ENCODE assay signal across 12 mouse cellular contexts in genomic region chr4:81310168-81310474, GRCm38 (mm10).
DNase-seq lines count a peak whose midpoint lies in the region; ATAC-seq and TF ChIP-seq lines count a peak whose summit lies in the region.
"Had no signal": no experiment of that assay in that cellular context is flagged by ENCODE, and none has a peak within 500 bp of the region (broad histone marks: within the 10 kb centered on the region; RNA-seq: fewer than 3 reads in every experiment).

No protein-coding gene starts in this region.

- no peak for TF ChIP-seq POLR2A in kidney, adult 2 months (IDR thresholded peaks at IDR 0.05; ENCODE audit: low read depth, low read length)

- peak overlapping the region; percentile 65; the same call in 1 of the 2 replicates for H3K27ac ChIP-seq in kidney, embryonic 14.5 days (ENCODE audit: low read depth, low read length)
- no peak overlapping the region for H3K27ac ChIP-seq in kidney, adult 2 months (ENCODE audit: insufficient read depth, low read depth, low read length)
- H3K27ac ChIP-seq in midbrain, embryonic 15.5 days, result no peak overlapping the region
- H3K27ac ChIP-seq: macrophage had no signal

- no peaks in the 10 kb centered on the region for H3K9me3 ChIP-seq in kidney, embryonic 14.5 days (ENCODE audit: control insufficient read depth, low read length)
- no peaks in the 10 kb centered on the region for H3K9me3 ChIP-seq in midbrain, embryonic 15.5 days
- H3K9me3 ChIP-seq: heart, embryonic 13.5 days had no signal

- no peaks in the 10 kb centered on the region for H3K27me3 ChIP-seq in kidney, embryonic 14.5 days (ENCODE audit: control insufficient read depth, insufficient read depth, low read length)
- H3K27me3 ChIP-seq in kidney, adult 2 months (replicated peaks; ENCODE audit: control insufficient read depth, insufficient read depth, low read length), result no peaks in the 10 kb centered on the region
- H3K27me3 ChIP-seq in midbrain, embryonic 15.5 days (replicated peaks), result no peaks in the 10 kb centered on the region
- H3K27me3 ChIP-seq: heart, embryonic 13.5 days had no signal

- no peak for TF ChIP-seq CTCF in kidney, adult 2 months (conservative IDR thresholded peaks at IDR 0.05; ENCODE audit: insufficient read depth, insufficient read length, low read depth, low read length)

- peaks cover 10% of the 10 kb centered on the region; the same call in 1 of the 2 replicates for H3K36me3 ChIP-seq in kidney, embryonic 14.5 days (ENCODE audit: control insufficient read depth, insufficient read depth, low read length)
- no peaks in the 10 kb centered on the region for H3K36me3 ChIP-seq in kidney, adult 2 months (ENCODE audit: control insufficient read depth, insufficient read depth, low read length)
- no peaks in the 10 kb centered on the region for H3K36me3 ChIP-seq in midbrain, embryonic 15.5 days (replicated peaks)

- no peak overlapping the region for H3K4me3 ChIP-seq in kidney, embryonic 14.5 days (ENCODE audit: low read length)
- H3K4me3 ChIP-seq in kidney, adult 2 months (ENCODE audit: insufficient read depth, low read depth, low read length), result no peak overlapping the region
- H3K4me3 ChIP-seq in midbrain, embryonic 15.5 days, result no peak overlapping the region
- H3K4me3 ChIP-seq: heart, embryonic 13.5 days had no signal

- ATAC-seq in kidney, embryonic 14.5 days (ENCODE audit: low FRiP score, low TSS enrichment), result no peak
- no peak for ATAC-seq in midbrain, embryonic 15.5 days (replicated peaks)
- ATAC-seq: forebrain, postnatal 0 days had no signal

- WGBS in kidney, embryonic 14.5 days, result 80% methylated on average over 2 of the region's 2 CpGs
- WGBS in kidney, adult 2 months, result 63% methylated on average over 2 of the region's 2 CpGs
- WGBS in midbrain, embryonic 15.5 days, result 77% methylated on average over 2 of the region's 2 CpGs

- H3K4me2 ChIP-seq in kidney, embryonic 14.5 days (replicated peaks; ENCODE audit: low read depth, low read length), result no peak overlapping the region
- H3K4me2 ChIP-seq in midbrain, embryonic 15.5 days, result no peak overlapping the region
- H3K4me2 ChIP-seq: heart, embryonic 13.5 days had no signal

- DNase-seq in kidney, adult 2 months, result no peak
- DNase-seq in Muller cell, postnatal 12 days (ENCODE audit: inconsistent ontology term), result peak; percentile 34
- DNase-seq in brain, adult 2 months (ENCODE audit: low read depth, low spot score), result peak; percentile 15
- peak; percentile 21 for DNase-seq in heart, postnatal 4 days
- DNase-seq in testis, postnatal 14 days (ENCODE audit: low spot score), result no peak
- DNase-seq: cerebellum, adult 11-12 months; forebrain, postnatal 0 days; kidney, adult 8-10 months had no signal

- H3K9ac ChIP-seq in kidney, embryonic 14.5 days (ENCODE audit: low read depth, low read length), result no peak overlapping the region
- H3K9ac ChIP-seq in midbrain, embryonic 15.5 days, result no peak overlapping the region
- H3K9ac ChIP-seq: forebrain, postnatal 0 days; heart, embryonic 13.5 days had no signal

- H3K4me1 ChIP-seq in kidney, embryonic 14.5 days (ENCODE audit: control insufficient read depth, insufficient read depth, low read length), result no peaks in the 10 kb centered on the region
- H3K4me1 ChIP-seq in kidney, adult 2 months (ENCODE audit: control insufficient read depth, insufficient read depth, low read length), result no peaks in the 10 kb centered on the region
- H3K4me1 ChIP-seq in midbrain, embryonic 15.5 days, result no peaks in the 10 kb centered on the region

Comparison
In these comparisons a context has a peak if more than half of its experiments do, and no peak if none do; other contexts are left out.
1. DNase-seq: peak in Muller cell, postnatal 12 days (single experiment), brain, adult 2 months (single experiment) and heart, postnatal 4 days (single experiment); none in kidney, adult 2 months (single experiment) and testis, postnatal 14 days (single experiment).